Mouse (Mus musculus) lung, adult 2 months (tissue): Measurements from ENCODE around the gene Ext2.
A peak's percentile ranks its signal among the peaks of the same experiment; 100 is the strongest.

Experiments used
- CTCF ChIP-seq: fragments of 200-500 bp; IDR thresholded peaks from 2 replicates; pipeline ENCODE4 v1.5.1; 2011; ENCODE audit warnings: mild to moderate bottlenecking, low read length, control low read depth; ENCODE audit not compliant: insufficient read depth
- POLR2A ChIP-seq: fragments of 200-500 bp; IDR thresholded peaks from 2 replicates; pipeline ENCODE4 v1.6.1; 2011; ENCODE audit warnings: low read depth, mild to moderate bottlenecking, control low read depth, low read length, borderline replicate concordance; ENCODE audit errors: extremely low read depth

DNA sequence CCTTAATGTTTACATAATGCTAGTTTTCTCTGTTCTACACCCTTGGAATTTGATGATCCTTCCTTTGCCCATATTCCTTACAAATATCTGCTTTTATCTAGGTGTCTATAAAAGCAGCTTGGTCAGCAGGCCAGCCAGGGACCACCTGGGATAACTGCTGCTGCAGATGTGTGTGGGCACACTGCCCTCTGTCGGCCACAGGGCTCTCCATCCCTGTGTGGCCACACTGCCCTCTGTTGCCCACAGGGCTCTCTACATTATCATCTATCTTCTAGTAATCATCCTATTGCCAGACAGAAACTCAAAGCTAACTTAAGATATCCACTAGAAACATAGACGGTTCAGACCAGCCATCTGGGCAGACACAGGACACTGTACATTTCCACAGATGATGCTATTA is 12.4 kb downstream of the Ext2 start:
- peak; percentile 96 for TF ChIP-seq CTCF
- TF ChIP-seq POLR2A = no peak
